Mouse (Mus musculus): ENCODE data around the gene Ralgapa2. TPM values are rescaled to one million over a fixed set of nuclear protein-coding genes. Genes with fewer than 3 reads are reported as not detected.
"Not testable (repeated sequence)": the region's sequence is repeated elsewhere in the genome, so short reads cannot be mapped to it uniquely, and the experiment has no call there.

The Ralgapa2 gene
- polyA plus RNA-seq, 1 experiment from 2014 or later, result 12.4 TPM

DNA sequence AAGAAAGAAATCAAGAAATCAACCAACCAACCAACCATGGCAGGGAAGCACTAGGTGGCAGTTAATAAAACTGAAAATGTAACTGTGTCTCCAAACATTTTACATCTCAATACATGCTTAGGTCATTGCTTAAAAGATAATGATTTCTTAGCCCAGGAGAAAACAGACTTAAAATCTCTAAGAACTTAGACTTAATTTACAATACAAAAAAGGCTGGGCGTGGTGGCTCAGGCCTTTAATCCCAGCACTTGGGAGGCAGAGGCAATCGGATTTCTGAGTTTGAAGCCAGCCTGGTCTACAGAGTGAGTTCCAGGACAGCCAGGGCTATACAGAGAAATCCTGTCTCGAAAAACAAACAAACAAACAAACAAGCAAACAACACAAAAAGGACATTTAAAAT, 45.3 kb downstream of the Ralgapa2 start:
- not testable (repeated sequence) for H3K4me3 ChIP-seq (ENCODE audit: low read depth, low read length); H3K4me1 ChIP-seq (ENCODE audit: control insufficient read depth, insufficient read depth, low read length); H3K27me3 ChIP-seq (ENCODE audit: control insufficient read depth, insufficient read depth, low read depth, low read length); H3K9ac ChIP-seq (ENCODE audit: low read depth, low read length); ATAC-seq; H3K36me3 ChIP-seq (ENCODE audit: control insufficient read depth, insufficient read depth, low read length); H3K4me2 ChIP-seq (ENCODE audit: low read length); H3K27ac ChIP-seq (ENCODE audit: low read length); H3K9me3 ChIP-seq (replicated peaks; ENCODE audit: control insufficient read depth, low read length, poor library complexity, severe bottlenecking)
- 66% methylated on average over 3 of the region's 3 CpGs for WGBS

DNA sequence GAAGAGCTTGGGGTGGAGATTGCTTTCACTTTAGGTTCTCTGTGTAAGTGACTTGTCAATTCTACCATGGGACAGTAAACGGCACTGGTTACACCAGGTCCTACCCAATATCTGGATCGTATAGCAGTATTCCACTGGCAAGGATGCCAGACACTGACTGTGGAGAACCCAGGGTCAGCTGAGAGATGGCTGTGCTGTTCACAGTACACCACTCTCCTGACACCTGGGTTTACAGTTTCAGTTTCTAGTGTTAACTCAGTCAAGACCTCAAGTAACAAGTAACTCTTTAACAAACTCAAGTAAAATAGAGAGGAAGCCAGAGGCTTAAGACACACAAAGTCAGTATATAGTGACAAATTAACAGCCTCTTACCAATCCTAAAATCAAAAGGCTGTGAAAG, 54.6 kb downstream of the Ralgapa2 start:
- Histone ChIP-seq H3K4me3 (ENCODE audit: low read depth, low read length) (no peak overlapping the region), H3K4me2 (ENCODE audit: low read length) (no peak overlapping the region), H3K27me3 (ENCODE audit: control insufficient read depth, insufficient read depth, low read depth, low read length) (no peaks in the 10 kb centered on the region), H3K27ac (ENCODE audit: low read length) (no peak overlapping the region), H3K36me3 (ENCODE audit: control insufficient read depth, insufficient read depth, low read length) (no peaks in the 10 kb centered on the region), H3K9me3 (replicated peaks; ENCODE audit: control insufficient read depth, low read length, poor library complexity, severe bottlenecking) (no peaks in the 10 kb centered on the region), H3K4me1 (ENCODE audit: control insufficient read depth, insufficient read depth, low read length) (no peaks in the 10 kb centered on the region), H3K9ac (ENCODE audit: low read depth, low read length) (no peak overlapping the region)
- ATAC-seq, result no peak
- WGBS, result 88% methylated on average over 2 of the region's 2 CpGs

DNA sequence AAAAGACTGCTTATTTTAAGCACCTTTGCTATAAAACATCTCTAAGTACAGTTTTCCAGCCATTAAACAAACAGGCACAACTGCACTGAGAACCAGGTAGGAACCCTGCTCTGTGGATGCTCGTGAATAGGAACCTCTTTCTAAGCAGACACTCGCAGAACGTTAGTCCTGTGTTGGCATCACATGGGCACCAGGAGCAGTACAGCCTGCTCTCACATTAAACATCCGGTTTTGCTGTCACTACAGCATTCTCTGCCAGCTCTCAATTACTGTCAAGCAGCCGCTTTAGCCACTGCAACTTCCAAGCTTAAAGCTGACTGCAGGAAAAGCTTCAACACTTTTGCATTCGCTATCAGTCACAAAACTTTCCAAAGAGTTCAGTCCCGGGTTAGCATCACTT, 55.5 kb downstream of the Ralgapa2 start:
- WGBS, result 87% methylated on average over 7 of the region's 7 CpGs

DNA sequence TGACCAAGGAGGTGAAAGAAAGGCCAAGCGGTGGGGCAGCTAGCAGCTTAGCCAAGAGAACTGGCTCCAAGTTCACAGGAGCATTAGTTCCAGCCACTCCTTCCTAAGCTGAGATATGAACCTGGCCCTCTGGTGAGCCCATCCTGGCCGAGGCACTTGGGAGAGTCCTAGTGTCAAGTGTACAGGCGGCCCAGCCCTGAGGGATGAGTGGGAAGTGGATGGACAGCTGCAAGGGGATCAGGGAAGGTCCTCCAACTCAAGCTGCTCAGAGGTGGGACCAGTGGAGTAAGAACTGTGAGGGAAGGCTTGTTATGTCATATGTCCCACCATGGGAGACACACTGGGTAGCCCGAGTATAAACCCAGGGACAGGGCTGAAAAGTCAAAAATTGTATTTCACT, 56.1 kb downstream of the Ralgapa2 start:
- no peak overlapping the region for H3K4me2 ChIP-seq (ENCODE audit: low read length)
- H3K9ac ChIP-seq (ENCODE audit: low read depth, low read length), result no peak overlapping the region
- no peak overlapping the region for H3K4me3 ChIP-seq (ENCODE audit: low read depth, low read length)
- no peaks in the 10 kb centered on the region for H3K4me1 ChIP-seq (ENCODE audit: control insufficient read depth, insufficient read depth, low read length)
- no peaks in the 10 kb centered on the region for H3K27me3 ChIP-seq (ENCODE audit: control insufficient read depth, insufficient read depth, low read depth, low read length)
- WGBS, result 90% methylated on average over 4 of the region's 4 CpGs
- H3K9me3 ChIP-seq (replicated peaks; ENCODE audit: control insufficient read depth, low read length, poor library complexity, severe bottlenecking), result no peaks in the 10 kb centered on the region
- H3K27ac ChIP-seq (ENCODE audit: low read length), result no peak overlapping the region
- no peak for ATAC-seq
- no peaks in the 10 kb centered on the region for H3K36me3 ChIP-seq (ENCODE audit: control insufficient read depth, insufficient read depth, low read length)

More for the DNA sequence above, 55.5 kb downstream of the Ralgapa2 start:
- H3K4me1 ChIP-seq (ENCODE audit: control insufficient read depth, insufficient read depth, low read length), result no peaks in the 10 kb centered on the region
- H3K36me3 ChIP-seq (ENCODE audit: control insufficient read depth, insufficient read depth, low read length), result no peaks in the 10 kb centered on the region
- H3K4me3 ChIP-seq (ENCODE audit: low read depth, low read length), result no peak overlapping the region
- H3K27ac ChIP-seq (ENCODE audit: low read length), result no peak overlapping the region
- no peaks in the 10 kb centered on the region for H3K9me3 ChIP-seq (replicated peaks; ENCODE audit: control insufficient read depth, low read length, poor library complexity, severe bottlenecking)
- H3K9ac ChIP-seq (ENCODE audit: low read depth, low read length), result no peak overlapping the region
- no peaks in the 10 kb centered on the region for H3K27me3 ChIP-seq (ENCODE audit: control insufficient read depth, insufficient read depth, low read depth, low read length)
- ATAC-seq, result no peak
- H3K4me2 ChIP-seq (ENCODE audit: low read length), result no peak overlapping the region

DNA sequence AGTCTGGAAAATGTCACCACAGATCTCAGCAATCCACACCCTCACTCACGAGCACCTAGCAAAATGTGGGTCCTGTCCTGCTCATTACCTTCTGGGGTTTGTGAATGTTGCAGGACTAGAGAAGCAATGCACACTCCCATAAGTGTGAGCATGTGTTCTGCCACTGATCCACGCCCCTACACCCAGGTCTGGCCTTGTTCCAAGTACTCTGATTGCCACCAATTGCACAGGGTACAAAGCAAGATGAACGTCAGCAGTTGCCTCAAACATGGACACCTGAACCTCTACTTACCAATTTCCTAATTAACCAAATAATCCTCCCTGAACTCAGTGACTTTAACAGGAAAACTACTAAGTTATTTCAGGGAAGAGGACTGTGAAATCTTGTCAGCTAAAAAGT, 68.1 kb downstream of the Ralgapa2 start:
- H3K27me3 ChIP-seq (ENCODE audit: control insufficient read depth, insufficient read depth, low read depth, low read length), result no peaks in the 10 kb centered on the region
- H3K9ac ChIP-seq (ENCODE audit: low read depth, low read length), result no peak overlapping the region
- ATAC-seq, result no peak
- H3K4me1 ChIP-seq (ENCODE audit: control insufficient read depth, insufficient read depth, low read length), result no peaks in the 10 kb centered on the region
- no peak overlapping the region for H3K4me3 ChIP-seq (ENCODE audit: low read depth, low read length)
- H3K4me2 ChIP-seq (ENCODE audit: low read length), result no peak overlapping the region
- no peaks in the 10 kb centered on the region; the same call in 1 of the 2 replicates for H3K36me3 ChIP-seq (ENCODE audit: control insufficient read depth, insufficient read depth, low read length)
- H3K27ac ChIP-seq (ENCODE audit: low read length), result no peak overlapping the region
- 91% methylated on average over 3 of the region's 3 CpGs for WGBS
- no peaks in the 10 kb centered on the region for H3K9me3 ChIP-seq (replicated peaks; ENCODE audit: control insufficient read depth, low read length, poor library complexity, severe bottlenecking)

- no peak overlapping the region for H3K4me3 ChIP-seq (ENCODE audit: low read depth, low read length)
- no peaks in the 10 kb centered on the region for H3K27me3 ChIP-seq (ENCODE audit: control insufficient read depth, insufficient read depth, low read depth, low read length)
- no peak overlapping the region for H3K27ac ChIP-seq (ENCODE audit: low read length)
- ATAC-seq, result no peak
- H3K4me1 ChIP-seq (ENCODE audit: control insufficient read depth, insufficient read depth, low read length), result no peaks in the 10 kb centered on the region
- H3K36me3 ChIP-seq (ENCODE audit: control insufficient read depth, insufficient read depth, low read length), result no peaks in the 10 kb centered on the region; the same call in 1 of the 2 replicates
- 95% methylated on average over 9 of the region's 9 CpGs for WGBS
- H3K9ac ChIP-seq (ENCODE audit: low read depth, low read length), result no peak overlapping the region
- no peak overlapping the region for H3K4me2 ChIP-seq (ENCODE audit: low read length)
- H3K9me3 ChIP-seq (replicated peaks; ENCODE audit: control insufficient read depth, low read length, poor library complexity, severe bottlenecking), result no peaks in the 10 kb centered on the region
Measured at GRCm38 (mm10) chr2:146443291-146443875, 68.8 kb downstream of the Ralgapa2 start.

DNA sequence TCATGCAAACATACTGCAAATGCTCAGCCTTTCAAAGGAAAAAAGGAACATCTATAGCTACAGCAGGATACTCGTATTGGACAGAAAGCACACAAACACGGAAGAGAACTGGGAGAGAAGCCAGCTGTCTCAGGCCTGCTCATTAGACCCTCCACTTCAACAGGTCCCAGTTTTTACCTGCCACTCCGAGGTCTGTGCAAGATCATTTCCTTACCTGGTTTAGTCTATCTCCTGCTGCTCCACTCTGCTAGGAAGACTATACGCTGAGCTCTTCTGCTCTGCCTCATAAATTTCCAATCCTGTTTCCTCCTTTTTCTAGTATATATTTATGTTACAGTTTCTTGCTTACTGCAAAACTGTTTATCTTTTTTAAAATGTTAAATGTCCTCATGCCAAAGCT, 70.4 kb downstream of the Ralgapa2 start:
- ATAC-seq, result no peak
- no peak overlapping the region for H3K9ac ChIP-seq (ENCODE audit: low read depth, low read length)
- no peaks in the 10 kb centered on the region for H3K4me1 ChIP-seq (ENCODE audit: control insufficient read depth, insufficient read depth, low read length)
- 96% methylated on average over 4 of the region's 4 CpGs for WGBS
- no peak overlapping the region for H3K4me2 ChIP-seq (ENCODE audit: low read length)
- H3K27ac ChIP-seq (ENCODE audit: low read length), result no peak overlapping the region
- no peaks in the 10 kb centered on the region; the same call in 1 of the 2 replicates for H3K36me3 ChIP-seq (ENCODE audit: control insufficient read depth, insufficient read depth, low read length)
- no peaks in the 10 kb centered on the region for H3K27me3 ChIP-seq (ENCODE audit: control insufficient read depth, insufficient read depth, low read depth, low read length)
- H3K9me3 ChIP-seq (replicated peaks; ENCODE audit: control insufficient read depth, low read length, poor library complexity, severe bottlenecking), result no peaks in the 10 kb centered on the region
- no peak overlapping the region for H3K4me3 ChIP-seq (ENCODE audit: low read depth, low read length)

- Histone ChIP-seq H3K4me1 (ENCODE audit: control insufficient read depth, insufficient read depth, low read length) (no peaks in the 10 kb centered on the region), H3K4me2 (ENCODE audit: low read length) (no peak overlapping the region), H3K4me3 (ENCODE audit: low read depth, low read length) (no peak overlapping the region), H3K27ac (ENCODE audit: low read length) (no peak overlapping the region), H3K9me3 (replicated peaks; ENCODE audit: control insufficient read depth, low read length, poor library complexity, severe bottlenecking) (no peaks in the 10 kb centered on the region), H3K36me3 (ENCODE audit: control insufficient read depth, insufficient read depth, low read length) (peaks cover 11% of the 10 kb centered on the region), H3K9ac (ENCODE audit: low read depth, low read length) (no peak overlapping the region), H3K27me3 (ENCODE audit: control insufficient read depth, insufficient read depth, low read depth, low read length) (no peaks in the 10 kb centered on the region)
- no peak for ATAC-seq
- 94% methylated on average over 3 of the region's 3 CpGs for WGBS
Measured at GRCm38 (mm10) chr2:146428751-146429150, 83.4 kb downstream of the Ralgapa2 start.

GRCm38 (mm10) chr2:146427380-146427779, 84.8 kb downstream of the Ralgapa2 start:
- no peaks in the 10 kb centered on the region for H3K27me3 ChIP-seq (ENCODE audit: control insufficient read depth, insufficient read depth, low read depth, low read length)

More at GRCm38 (mm10) chr2:146427380-146427779, 84.8 kb downstream of the Ralgapa2 start:
- Histone ChIP-seq H3K4me2 (ENCODE audit: low read length) (no peak overlapping the region), H3K9me3 (replicated peaks; ENCODE audit: control insufficient read depth, low read length, poor library complexity, severe bottlenecking) (no peaks in the 10 kb centered on the region), H3K4me1 (ENCODE audit: control insufficient read depth, insufficient read depth, low read length) (no peaks in the 10 kb centered on the region), H3K27ac (ENCODE audit: low read length) (no peak overlapping the region), H3K4me3 (ENCODE audit: low read depth, low read length) (no peak overlapping the region), H3K9ac (ENCODE audit: low read depth, low read length) (no peak overlapping the region), H3K36me3 (ENCODE audit: control insufficient read depth, insufficient read depth, low read length) (peaks cover 10% of the 10 kb centered on the region)
- 91% methylated on average over 3 of the region's 3 CpGs for WGBS
- no peak for ATAC-seq

All from midbrain, embryonic 16.5 days (tissue).